Mouse (Mus musculus) monocyte, adult 5-6 weeks (primary cell): Measurements from ENCODE around the gene Myo18a. TPM values are rescaled to one million over a fixed set of nuclear protein-coding genes. Genes with fewer than 3 reads are reported as not detected.

Experiments
- ATAC-seq: fragments of 153-309, 156-312 bp; replicated peaks from 2 replicates; pipeline ENCODE4 v1.8.0; 2017; ENCODE audit warnings: mild to moderate bottlenecking; ENCODE audit not compliant: low TSS enrichment, insufficient number of reproducible peaks, severe bottlenecking, poor library complexity, low FRiP score
- total RNA-seq: library from RNA; stranded (forward); fragments of 200-1000, 200-491, 200-594 nt; gene quantifications from 3 replicates; pipeline ENCODE4 v1.2.3, GENCODE M21; 2017

Myo18a gene
- total RNA-seq, 1 experiment from 2014 or later = 145 TPM

GRCm38 (mm10) chr11:77790286-77790685, 27.2 kb downstream of the Myo18a start:
- no peak for ATAC-seq

- no peak for ATAC-seq
Measured at GRCm38 (mm10) chr11:77791241-77791727, 28.2 kb downstream of the Myo18a start.

- ATAC-seq = no peak
Measured at GRCm38 (mm10) chr11:77791752-77792565, 28.9 kb downstream of the Myo18a start.

- no peak for ATAC-seq
Measured at GRCm38 (mm10) chr11:77792566-77792909, 29.5 kb downstream of the Myo18a start.

- ATAC-seq = peak; percentile 98
Measured at GRCm38 (mm10) chr11:77793238-77793930, 30.3 kb downstream of the Myo18a start.

- ATAC-seq = no peak
Measured at GRCm38 (mm10) chr11:77795216-77795615, 32.2 kb downstream of the Myo18a start.

- ATAC-seq = no peak
Measured at GRCm38 (mm10) chr11:77800491-77800868, 37.4 kb downstream of the Myo18a start.

GRCm38 (mm10) chr11:77800869-77801701, 38.0 kb downstream of the Myo18a start:
- ATAC-seq = peak; percentile 86

GRCm38 (mm10) chr11:77802341-77802865, 39.4 kb downstream of the Myo18a start:
- ATAC-seq = peak; percentile 72

GRCm38 (mm10) chr11:77806218-77806617, 43.2 kb downstream of the Myo18a start:
- ATAC-seq = no peak

GRCm38 (mm10) chr11:77806855-77807254, 43.8 kb downstream of the Myo18a start:
- no peak for ATAC-seq

GRCm38 (mm10) chr11:77808051-77808465, 45.0 kb downstream of the Myo18a start:
- ATAC-seq = no peak

- ATAC-seq = no peak
Measured at GRCm38 (mm10) chr11:77809215-77809614, 46.2 kb downstream of the Myo18a start.

GRCm38 (mm10) chr11:77810018-77810417, 47.0 kb downstream of the Myo18a start:
- ATAC-seq = no peak

GRCm38 (mm10) chr11:77813969-77814368, 50.9 kb downstream of the Myo18a start:
- ATAC-seq = no peak

- ATAC-seq = peak; percentile 89
Measured at GRCm38 (mm10) chr11:77816003-77816402, 53.0 kb downstream of the Myo18a start.

- no peak for ATAC-seq
Measured at GRCm38 (mm10) chr11:77821648-77822047, 58.6 kb downstream of the Myo18a start.

- no peak for ATAC-seq
Measured at GRCm38 (mm10) chr11:77822781-77823180, 59.7 kb downstream of the Myo18a start.

- no peak for ATAC-seq
Measured at GRCm38 (mm10) chr11:77825853-77826252, 62.8 kb downstream of the Myo18a start.
